Mouse (Mus musculus) A20 (cell line): ENCODE results near the gene Pde4a.
"Not testable (repeated sequence)": the region's sequence is repeated elsewhere in the genome, so short reads cannot be mapped to it uniquely, and the experiment has no call there.

Source experiments
- DNase-seq: peaks from one replicate; pipeline ENCODE4 v3.0.0-alpha.2; 2011; ENCODE audit warnings: low read depth, low spot score

The Pde4a gene

DNA sequence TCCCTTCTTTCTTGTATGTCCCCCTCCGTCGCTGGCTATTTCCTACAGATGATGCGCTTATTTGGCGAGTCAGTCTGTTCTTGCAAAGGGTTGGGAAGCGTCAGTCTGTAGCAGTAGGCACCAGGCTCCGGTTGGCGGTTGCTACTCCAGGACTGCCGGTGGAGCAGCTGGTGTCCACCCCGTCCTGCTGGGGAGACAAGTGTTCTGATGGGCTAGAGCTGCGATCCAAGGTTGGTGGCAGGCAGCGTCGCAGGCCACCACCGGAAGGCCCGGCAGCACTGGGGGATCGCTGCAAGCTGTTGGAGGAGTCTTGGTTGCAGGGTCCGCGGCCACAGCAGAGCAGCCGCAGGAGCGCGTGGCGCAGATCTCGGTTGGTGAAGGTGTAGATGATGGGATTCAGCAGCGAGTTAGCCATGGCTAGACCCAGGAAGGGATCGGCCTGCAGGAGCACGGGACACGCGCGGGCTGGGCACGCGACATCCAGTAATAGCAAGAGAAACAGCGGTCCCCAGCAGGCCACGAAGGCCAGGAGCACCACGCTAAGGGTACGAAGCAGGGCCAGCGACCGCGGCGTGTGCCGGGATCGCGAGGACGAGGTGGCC lies 78.4 kb downstream of the Pde4a start:
- no peak for DNase-seq

DNA sequence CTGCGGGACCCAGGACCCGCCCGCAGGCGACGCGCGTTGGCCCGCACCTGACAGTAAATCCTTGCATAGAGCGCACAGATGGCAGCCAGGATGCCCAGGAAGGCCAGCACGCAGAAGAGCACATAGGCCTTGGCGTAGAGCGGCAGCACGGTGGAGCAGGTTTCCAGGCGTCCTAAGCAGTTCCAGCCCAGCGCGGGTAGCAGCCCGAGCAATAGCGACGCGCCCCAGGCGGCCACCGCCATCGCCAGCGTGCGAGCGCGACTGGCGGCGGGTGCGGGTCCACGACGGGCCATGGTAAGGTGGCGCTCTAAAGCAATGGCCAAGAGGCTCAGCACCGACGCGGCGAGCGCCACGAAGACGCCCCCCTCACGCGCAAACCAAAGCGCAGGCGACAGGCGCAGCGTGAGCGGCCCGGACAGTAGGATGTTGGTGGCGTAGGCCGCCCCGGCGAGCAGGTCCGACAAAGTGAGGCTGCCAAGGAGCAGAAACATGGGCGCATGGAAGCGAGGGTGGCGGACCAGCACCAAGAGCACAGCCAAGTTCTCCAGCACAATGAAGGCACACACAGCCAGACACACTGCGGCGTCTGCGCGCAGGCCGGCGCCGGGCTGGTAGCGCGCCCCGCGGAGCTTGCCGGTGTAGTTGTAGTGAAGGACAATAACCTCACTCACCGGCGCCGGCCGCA lies 79.1 kb downstream of the Pde4a start:
- no peak for DNase-seq

DNA sequence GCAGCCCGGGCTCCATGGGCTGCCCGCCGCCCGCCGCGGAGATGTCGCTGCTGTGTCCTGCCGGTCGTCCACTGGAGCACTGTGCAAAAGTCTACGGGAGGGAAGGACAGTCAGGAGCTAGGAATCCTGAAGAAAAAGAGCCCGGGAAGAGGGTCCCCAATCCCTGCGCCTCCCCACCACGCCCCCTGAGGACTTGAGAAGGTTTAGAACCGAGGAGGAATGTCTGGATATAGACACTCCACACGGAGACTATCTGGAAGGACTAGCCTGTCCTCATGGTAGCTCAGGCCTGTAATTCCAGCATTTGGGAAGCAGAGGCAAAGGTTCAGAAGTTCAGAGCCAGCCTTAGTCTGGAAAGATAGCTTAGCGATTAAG lies 79.6 kb downstream of the Pde4a start:
- no peak for DNase-seq

DNA sequence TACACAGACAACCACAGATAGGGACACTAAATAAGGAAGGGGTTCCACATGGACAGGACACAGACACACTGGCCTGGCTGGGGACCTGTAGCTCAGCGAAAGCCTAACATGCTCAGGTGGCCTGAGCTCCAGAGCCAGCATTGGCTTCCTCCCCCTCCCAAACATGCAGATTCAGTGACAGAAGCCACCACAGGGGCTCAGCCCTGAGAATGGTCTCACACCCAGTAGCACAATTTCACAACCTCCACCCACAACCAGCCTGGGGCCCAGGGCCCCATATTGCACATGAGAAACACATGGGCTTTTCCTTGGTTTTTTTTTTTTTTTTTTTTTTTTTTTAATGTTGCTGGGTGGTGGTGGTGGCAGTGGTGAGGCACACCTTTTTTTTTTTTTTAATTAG lies 80.8 kb downstream of the Pde4a start:
- no peak for DNase-seq

DNA sequence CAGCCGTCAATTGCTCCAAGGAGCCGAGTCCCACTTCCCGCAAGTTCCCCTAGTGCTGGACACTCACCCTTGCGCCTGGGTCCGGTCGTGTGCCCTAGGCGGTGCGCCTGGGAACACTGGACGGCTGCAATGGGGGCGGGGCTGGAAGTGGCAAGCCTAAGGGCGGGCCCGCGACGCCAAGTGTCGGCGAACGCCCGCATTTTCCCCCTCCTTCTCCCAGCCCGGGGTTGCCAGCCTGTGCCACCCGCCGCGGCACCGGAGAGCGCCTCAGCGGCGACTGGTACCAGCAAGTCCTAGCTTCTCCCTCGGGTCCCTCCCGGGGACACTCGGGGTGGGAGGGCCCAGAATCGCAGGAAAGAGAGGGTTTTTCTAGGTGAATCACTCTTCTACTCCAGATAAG lies 82.8 kb downstream of the Pde4a start, which contains the start of gene S1pr5:
TSS of gene S1pr5 (minus strand) at position 118 of the 400 bp plus-strand sequence.
- DNase-seq = no peak

DNA sequence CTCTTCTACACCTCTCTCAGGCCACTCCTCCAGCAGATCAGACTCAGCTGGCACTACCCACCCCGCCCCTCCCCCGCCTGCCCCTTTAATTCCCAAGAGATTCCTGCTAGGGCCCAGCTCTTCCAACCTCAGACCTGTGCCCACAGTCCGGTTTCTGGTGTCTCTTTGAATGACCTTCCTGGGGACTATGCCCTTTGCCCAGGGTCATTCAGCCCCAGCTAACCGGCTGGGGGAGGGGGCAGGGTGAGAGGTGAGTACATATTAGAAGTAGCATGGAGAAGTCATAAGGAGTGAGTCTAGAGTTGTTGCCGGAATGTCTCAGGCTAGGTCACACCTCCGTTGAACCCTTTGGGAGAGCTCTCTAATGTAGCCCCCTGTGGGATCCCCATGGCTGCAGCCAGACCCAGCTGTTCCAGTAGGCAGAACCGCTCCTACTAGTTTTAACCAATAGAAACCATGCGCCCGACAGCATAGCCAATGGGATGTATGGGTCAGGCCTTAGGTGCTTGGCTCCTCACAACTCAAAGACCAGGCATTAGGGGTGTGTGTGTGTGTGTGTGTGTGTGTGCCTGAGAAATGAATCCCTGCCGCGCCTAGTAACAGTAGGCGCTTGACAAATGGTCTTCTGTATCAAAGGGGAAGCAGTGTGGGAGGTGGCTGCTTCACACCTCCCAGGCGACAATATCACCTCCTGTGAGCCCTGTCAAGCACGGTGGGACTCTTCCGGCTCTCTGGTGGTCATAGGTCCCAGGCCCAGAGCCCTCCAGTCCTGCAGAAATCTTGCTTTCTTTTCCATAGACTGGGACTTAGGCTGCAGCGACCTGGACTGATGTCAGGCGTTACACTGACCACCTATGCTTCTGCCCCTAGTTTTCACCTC lies 84.4 kb downstream of the Pde4a start:
- no peak for DNase-seq

DNA sequence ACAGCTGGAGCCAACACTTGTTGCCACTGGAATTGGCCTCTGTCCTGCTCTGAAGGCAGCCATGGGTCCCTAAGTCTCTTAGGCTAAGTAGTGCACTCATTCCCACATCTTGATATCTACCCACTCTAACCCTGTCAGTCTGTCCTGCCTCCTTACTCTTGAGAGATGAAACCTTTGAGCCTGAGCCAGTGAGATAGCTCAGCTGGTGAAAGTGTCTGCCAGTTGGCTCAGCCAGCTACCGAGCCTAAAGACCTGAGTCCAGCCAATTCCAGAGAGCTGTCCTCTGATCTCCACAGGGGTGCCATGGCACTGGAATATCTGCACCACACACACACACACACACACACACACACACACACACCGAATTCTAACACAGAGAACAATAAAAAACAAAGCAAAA lies 85.0 kb downstream of the Pde4a start:
- DNase-seq = no peak

DNA sequence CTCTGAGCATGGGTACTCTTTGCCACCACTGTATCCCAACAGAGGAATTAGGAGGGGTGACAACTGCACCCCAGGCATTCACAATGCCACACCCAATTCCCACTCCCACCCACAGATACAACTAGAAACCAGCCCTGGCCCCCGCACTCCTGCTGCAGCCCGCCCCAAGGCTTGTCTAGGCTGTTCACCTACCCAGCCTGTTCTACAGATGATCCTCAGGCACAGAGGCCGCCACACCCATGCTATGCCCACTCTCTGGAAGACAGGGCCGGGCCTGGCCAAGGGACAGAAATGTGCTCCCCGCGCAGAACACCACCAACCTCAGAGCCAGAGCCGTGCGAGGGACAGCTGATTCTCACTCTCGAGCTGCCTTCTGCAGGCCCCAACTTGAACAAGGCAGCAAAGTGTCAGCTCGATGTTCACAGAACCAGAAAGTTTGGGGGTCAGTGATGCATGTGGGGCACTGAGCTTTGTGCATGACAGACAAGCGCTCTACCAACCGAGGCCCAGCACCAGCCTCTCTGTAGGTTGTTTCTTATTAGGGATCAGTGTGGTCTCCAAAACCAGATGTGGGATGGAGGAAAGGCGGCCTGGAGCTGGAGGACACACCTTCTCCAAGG lies 85.7 kb downstream of the Pde4a start:
- no peak for DNase-seq

DNA sequence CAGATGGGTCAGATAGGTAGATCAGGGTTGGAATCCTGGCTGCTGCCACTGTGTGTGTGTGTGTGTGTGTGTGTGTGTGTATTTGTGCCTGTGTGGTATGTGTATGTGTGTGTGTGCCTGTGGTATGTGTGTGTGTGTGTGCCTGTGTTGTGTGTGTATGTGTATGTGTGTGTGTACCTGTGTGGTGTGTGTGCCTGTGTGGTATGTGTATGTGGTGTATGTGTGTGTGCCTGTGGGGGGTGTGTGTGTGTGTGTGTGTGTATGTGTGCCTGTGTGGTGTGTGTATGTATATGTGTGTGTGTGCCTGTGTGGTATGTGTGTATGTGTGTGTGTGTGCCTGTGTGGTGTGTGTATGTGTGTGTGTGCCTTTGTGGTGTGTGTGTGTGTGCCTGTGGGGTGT lies 89.2 kb downstream of the Pde4a start:
- no peak for DNase-seq

DNA sequence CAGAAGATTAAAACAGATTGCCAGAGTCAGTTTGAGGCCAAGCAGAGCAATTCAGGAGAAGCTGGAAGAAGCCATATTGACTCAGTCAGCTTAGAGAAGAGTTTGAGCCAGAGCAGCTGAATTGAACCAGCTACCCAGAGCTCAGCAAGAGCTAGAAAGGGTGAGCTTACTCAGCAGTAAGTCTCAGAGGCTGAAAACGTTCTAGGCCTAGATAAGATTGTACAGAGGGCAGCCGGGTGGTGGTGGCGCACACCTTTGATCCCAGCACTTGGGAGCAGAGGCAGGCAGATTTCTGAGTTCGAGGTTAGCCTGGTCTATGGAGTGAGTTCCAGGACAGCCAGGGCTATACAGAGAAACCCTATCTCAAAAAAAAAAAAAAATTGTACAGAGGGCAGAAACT lies 90.8 kb downstream of the Pde4a start:
- not testable (repeated sequence) for DNase-seq

DNA sequence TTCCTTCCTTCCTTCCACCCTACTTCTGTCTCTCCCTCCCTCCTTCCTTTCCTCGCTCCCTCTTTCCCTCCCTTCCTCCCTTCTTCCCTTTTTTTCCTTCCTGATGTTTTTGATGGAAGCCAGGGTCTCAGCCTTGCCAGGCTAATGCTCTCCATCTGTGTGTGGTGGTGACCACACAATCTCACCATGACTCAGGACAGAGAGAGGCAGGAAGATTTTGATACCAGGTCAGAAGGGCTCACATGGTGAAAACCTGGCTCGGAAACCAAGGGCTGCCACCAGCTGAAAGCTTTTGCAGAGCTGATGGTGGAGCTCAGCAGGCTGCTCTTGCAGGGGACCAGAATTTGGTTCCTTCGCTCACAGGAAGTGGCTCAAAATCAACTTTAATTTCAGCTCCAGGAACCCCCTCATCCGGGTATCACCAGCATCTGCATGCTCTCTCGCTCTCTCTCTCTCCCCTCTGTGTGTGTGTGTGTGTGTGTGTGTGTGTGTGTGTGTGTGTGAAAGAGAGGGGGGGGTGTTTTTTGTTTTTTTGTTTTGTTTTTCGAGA lies 95.1 kb downstream of the Pde4a start:
- no peak for DNase-seq

DNA sequence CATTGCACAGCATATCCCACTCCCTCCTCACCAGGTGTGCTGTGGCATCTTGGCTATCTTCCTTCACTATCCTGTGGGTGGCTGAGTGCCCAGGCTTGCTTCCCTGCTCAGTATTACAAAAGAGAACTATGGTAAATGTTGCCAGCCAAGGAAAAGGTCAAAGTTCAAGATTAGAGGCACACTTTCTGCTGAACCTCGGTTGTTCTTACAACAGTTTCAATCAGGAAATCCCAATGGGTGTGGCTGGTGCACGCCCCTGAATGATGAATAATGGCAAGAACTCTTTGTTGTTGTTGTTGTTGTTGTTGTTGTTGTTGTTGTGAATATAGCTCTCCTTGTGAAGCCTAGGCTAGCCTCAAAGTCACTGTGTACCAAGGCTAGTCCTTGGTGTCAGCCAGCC lies 96.3 kb downstream of the Pde4a start:
- DNase-seq = no peak
